Mouse (Mus musculus) brain, embryonic 14.5 days (tissue): ENCODE results near the gene Ppib.

Experiments used
- CTCF ChIP-seq: fragments of 200-500 bp; IDR thresholded peaks from 2 replicates; pipeline ENCODE4 v1.5.1; 2012; ENCODE audit warnings: inconsistent platforms, mild to moderate bottlenecking, moderate library complexity, borderline replicate concordance; ENCODE audit not compliant: insufficient read depth, insufficient read length; ENCODE audit errors: extremely low read depth
- POLR2A ChIP-seq: fragments of 200-500 bp; IDR thresholded peaks from 2 replicates; pipeline ENCODE4 v1.6.1; 2012; ENCODE audit warnings: mild to moderate bottlenecking, inconsistent platforms, borderline replicate concordance; ENCODE audit not compliant: poor library complexity, insufficient read depth, insufficient read length, severe bottlenecking; ENCODE audit errors: extremely low read depth

DNA sequence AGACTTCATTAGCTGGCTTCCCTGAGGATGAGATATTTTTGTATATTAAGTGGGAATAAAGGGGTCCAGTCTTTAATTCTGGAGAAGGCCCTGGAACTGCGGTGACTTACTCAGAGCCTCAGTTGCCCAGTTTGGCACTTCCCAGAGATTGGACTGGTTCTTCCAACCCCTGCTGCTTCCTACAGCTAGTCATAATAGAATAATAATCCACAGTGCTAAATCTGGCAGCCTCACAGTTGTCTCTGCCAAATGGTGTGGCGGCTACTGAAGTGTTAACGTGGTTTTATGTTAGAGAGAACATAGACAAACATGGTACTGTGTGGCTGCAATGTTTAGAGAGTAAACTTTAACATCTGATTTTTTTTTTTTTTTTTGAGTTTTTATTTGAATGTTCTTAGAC lies 1.6 kb downstream of the Ppib start:
- TF ChIP-seq CTCF (no peak), POLR2A (no peak)
